Mouse (Mus musculus) liver, embryonic 14.5 days (tissue): ENCODE data around the gene Olfm3.

Source experiments
- CTCF ChIP-seq: IDR thresholded peaks from 2 replicates; pipeline ENCODE4 v1.5.1; 2016; ENCODE audit warnings: antibody characterized with exemption, low read depth, control low read depth
- EP300 ChIP-seq: IDR thresholded peaks from 2 replicates; pipeline ENCODE4 v1.6.1; 2016; ENCODE audit warnings: antibody characterized with exemption, low read depth

GRCm38 (mm10) chr3:114904633-114905423 is 950 bp downstream of the Olfm3 start:
- TF ChIP-seq CTCF (no peak), EP300 (no peak)
